Mouse (Mus musculus): ENCODE measurements at regions not wholly inside any gene's neighbourhood (a gene's known extent, or its start where the extent isn't known, plus 50 kb on each side); places are given as distances from the start of the nearest gene placed in this dataset.

GRCm38 (mm10) chr17:51892159-51892558 lies 59.1 kb upstream of the Satb1 start:
- no peak for DNase-seq (ENCODE audit: low spot score)
- no peaks in the 10 kb centered on the region for H3K9me3 ChIP-seq (ENCODE audit: control insufficient read depth, low read length)
- no peak overlapping the region for H3K4me2 ChIP-seq (replicated peaks)
- H3K4me3 ChIP-seq (replicated peaks; ENCODE audit: low read length) = no peak overlapping the region
- no peaks in the 10 kb centered on the region for H3K36me3 ChIP-seq (replicated peaks; ENCODE audit: control insufficient read depth, insufficient read depth)
- no peak overlapping the region for H3K27ac ChIP-seq
- no peaks in the 10 kb centered on the region for H3K4me1 ChIP-seq (replicated peaks; ENCODE audit: control insufficient read depth, insufficient read depth, low read length)
- WGBS = 85% methylated on average over 4 of the region's 4 CpGs
- H3K9ac ChIP-seq = no peak overlapping the region
- no peaks in the 10 kb centered on the region for H3K27me3 ChIP-seq (ENCODE audit: control insufficient read depth, insufficient read depth, low read length)
- no peak for ATAC-seq (ENCODE audit: low FRiP score)
